Mouse (Mus musculus) ES-E14 (cell line): Measurements from ENCODE around the gene Col4a3. TPM values are rescaled to one million over a fixed set of nuclear protein-coding genes. Genes with fewer than 3 reads are reported as not detected.

Experiments used
- DNase-seq: peaks from one replicate; pipeline ENCODE4 v3.0.0-alpha.2; 2013; ENCODE audit warnings: low read depth, low spot score
- H3K27ac ChIP-seq: 2 replicates; pipeline ENCODE4 v1.5.1; 2012; ENCODE audit warnings: low read depth, mild to moderate bottlenecking, low read length, moderate library complexity, mixed read lengths; ENCODE audit not compliant: poor library complexity, insufficient read depth, severe bottlenecking
- H3K36me3 ChIP-seq: 2 replicates; pipeline ENCODE4 v1.6.1; 2012; ENCODE audit warnings: mild to moderate bottlenecking, low read length, moderate library complexity, mixed read lengths; ENCODE audit not compliant: control insufficient read depth, poor library complexity, insufficient read depth, severe bottlenecking
- H3K4me1 ChIP-seq, 2 experiments: fragments of 150-350 bp in 1 of 2; sonication (generic) in 1 of 2; 2 replicates each; pipeline ENCODE4 v1.6.1; 2012; ENCODE audit warnings: low read length in 2 of 2, mild to moderate bottlenecking in 1 of 2, mixed read lengths in 1 of 2; ENCODE audit not compliant: control insufficient read depth in 2 of 2, insufficient read depth in 2 of 2, poor library complexity in 1 of 2
- H3K4me3 ChIP-seq, 2 experiments: fragments of 150-350 bp in 1 of 2; sonication (generic) in 1 of 2; 2 replicates each; pipeline ENCODE4 v1.5.1; 2012; ENCODE audit warnings: low read length in 2 of 2, low read depth in 1 of 2, mild to moderate bottlenecking in 1 of 2, mixed read lengths in 1 of 2; ENCODE audit not compliant: insufficient read depth in 1 of 2, poor library complexity in 1 of 2, severe bottlenecking in 1 of 2
- H3K9ac ChIP-seq: 2 replicates; pipeline ENCODE4 v1.6.1; 2012; ENCODE audit warnings: low read depth, mild to moderate bottlenecking, low read length, mixed read lengths; ENCODE audit not compliant: poor library complexity, insufficient read depth, severe bottlenecking
- H3K9me3 ChIP-seq: fragments of 150-350 bp; sonication (generic); 2 replicates; pipeline ENCODE4 v1.6.1; 2012; ENCODE audit warnings: low read depth, mild to moderate bottlenecking, low read length; ENCODE audit not compliant: control insufficient read depth, insufficient read depth
- CHD2 ChIP-seq: IDR thresholded peaks from 2 replicates; pipeline ENCODE4 v1.6.1; 2014; ENCODE audit warnings: mild to moderate bottlenecking, low read depth, low read length, inconsistent platforms
- HCFC1 ChIP-seq: IDR thresholded peaks from 2 replicates; pipeline ENCODE4 v1.6.1; 2012; ENCODE audit warnings: low read length, inconsistent platforms, borderline replicate concordance; ENCODE audit not compliant: insufficient read depth
- MAFK ChIP-seq: IDR thresholded peaks from 2 replicates; pipeline ENCODE4 v1.6.1; 2014; ENCODE audit warnings: mild to moderate bottlenecking, low read depth, low read length, inconsistent platforms; ENCODE audit not compliant: insufficient read depth
- ZC3H11A ChIP-seq: IDR thresholded peaks from 2 replicates; pipeline ENCODE4 v1.6.1; 2012; ENCODE audit warnings: low read depth, mild to moderate bottlenecking, inconsistent platforms, low read length, borderline replicate concordance
- ZNF384 ChIP-seq: IDR thresholded peaks from 2 replicates; pipeline ENCODE4 v1.6.1; 2012; ENCODE audit warnings: low read depth, low read length, inconsistent platforms
- in situ Hi-C, 2 experiments: fragments of 600-800 bp; cut with MboI; formaldehyde crosslinking; loops; one replicate each; pipeline ENCODE4 v1.15.1; 2025; ENCODE audit warnings: low sequenced_read_pairs in 2 of 2, inconsistent platforms in 1 of 2; ENCODE audit not compliant: unreplicated experiment in 2 of 2
- total RNA-seq: library from RNA; depleted of rRNA; stranded (reverse); fragments of 300-350 nt; gene quantifications from 2 replicates; pipeline ENCODE4 v1.2.3, GENCODE M21; 2012; rRNA removed

Col4a3 gene
- total RNA-seq = not detected in 2 replicates

GRCm38 (mm10) chr1:82586713-82587399 is at the start of gene Col4a3, which contains the start of gene Col4a4:
TSS of gene Col4a3 (plus strand) at chr1:82586921.
TSS of gene Col4a4 (minus strand) at chr1:82586849.
- Histone ChIP-seq H3K9me3 (no peaks in the 10 kb centered on the region), H3K27ac (no peak within 1 kb of the TSS), H3K36me3 (no peaks in the 10 kb centered on the region), H3K4me3 (peak within 1 kb of the TSS; percentile 53 to 70; a peak in 3 of 4 replicates), H3K4me1 (no peaks in the 10 kb centered on the region), H3K9ac (peak within 1 kb of the TSS; percentile 31; the same call in 1 of the 2 replicates)
- no peak for DNase-seq
- TF ChIP-seq MAFK (no peak), HCFC1 (no peak), ZNF384 (no peak), CHD2 (no peak), ZC3H11A (no peak)
- in situ Hi-C loops = no loop called here

- no peak overlapping the region for H3K9ac ChIP-seq
- H3K9me3 ChIP-seq = no peaks in the 10 kb centered on the region
- TF ChIP-seq ZNF384 = no peak
- DNase-seq = no peak
- H3K36me3 ChIP-seq = no peaks in the 10 kb centered on the region
- H3K4me3 ChIP-seq = no peak overlapping the region
- no peaks in the 10 kb centered on the region for H3K4me1 ChIP-seq
- in situ Hi-C loops = no loop called here
- no peak overlapping the region for H3K27ac ChIP-seq
Observed at GRCm38 (mm10) chr1:82537848-82538247, 48.9 kb upstream of the Col4a3 start.

- no peak overlapping the region for H3K27ac ChIP-seq
- H3K9me3 ChIP-seq = no peaks in the 10 kb centered on the region
- TF ChIP-seq MAFK = no peak
- no peak for TF ChIP-seq ZNF384
- TF ChIP-seq HCFC1 = no peak
- no peak for TF ChIP-seq ZC3H11A
- TF ChIP-seq CHD2 = no peak
- no peak overlapping the region for H3K4me3 ChIP-seq
- no peak for DNase-seq
- H3K4me1 ChIP-seq = no peaks in the 10 kb centered on the region
- in situ Hi-C loops = no loop called here
- H3K36me3 ChIP-seq = no peaks in the 10 kb centered on the region
- H3K9ac ChIP-seq = no peak overlapping the region
Observed at GRCm38 (mm10) chr1:82540056-82540455, 46.7 kb upstream of the Col4a3 start.

GRCm38 (mm10) chr1:82543934-82544333 is 42.8 kb upstream of the Col4a3 start:
- H3K9ac ChIP-seq = no peak overlapping the region
- H3K36me3 ChIP-seq = no peaks in the 10 kb centered on the region
- no peaks in the 10 kb centered on the region for H3K9me3 ChIP-seq
- no peak overlapping the region for H3K27ac ChIP-seq
- in situ Hi-C loops = no loop called here
- H3K4me1 ChIP-seq = no peaks in the 10 kb centered on the region
- DNase-seq = no peak
- no peak for TF ChIP-seq ZNF384
- no peak for TF ChIP-seq MAFK
- TF ChIP-seq ZC3H11A = no peak
- no peak for TF ChIP-seq CHD2
- TF ChIP-seq HCFC1 = no peak
- H3K4me3 ChIP-seq = no peak overlapping the region
